Mouse (Mus musculus): ENCODE results near the gene Nanos1. TPM values are rescaled to one million over a fixed set of nuclear protein-coding genes. Genes with fewer than 3 reads are reported as not detected.

Gene Nanos1
- total and polyA plus RNA-seq, 3 experiments, result 1.2 to 3.2 (median 1.3) TPM

GRCm38 (mm10) chr19:60747801-60748200, 8.0 kb upstream of the Nanos1 start:
- H3K9me3 ChIP-seq (replicated peaks; ENCODE audit: low read length), result no peaks in the 10 kb centered on the region
- TF ChIP-seq UBTF (IDR thresholded peaks at IDR 0.05; ENCODE audit: low read depth, low read length) (no peak), CTCF (conservative IDR thresholded peaks at IDR 0.05 in 1 of 2, IDR thresholded peaks at IDR 0.05 in 1 of 2; ENCODE audit: low read depth in 2 of 2, low read length in 2 of 2) (no peak), ZC3H11A (IDR thresholded peaks at IDR 0.05; ENCODE audit: low read depth, low read length) (no peak), TBP (conservative IDR thresholded peaks at IDR 0.05; ENCODE audit: low read depth, low read length) (no peak), MYC (IDR thresholded peaks at IDR 0.05; ENCODE audit: low read depth, low read length) (no peak), MXI1 (IDR thresholded peaks at IDR 0.05; ENCODE audit: low read depth, low read length) (no peak), MAFK (IDR thresholded peaks at IDR 0.05; ENCODE audit: insufficient replicate concordance, low read length) (no peak)
- dilution Hi-C loops (cut with MboI; ENCODE audit: extremely low pct_ligation_motif_present, extremely low pct_unique_long_range_greater_than_20kb, low sequenced_read_pairs), result no loop called here
- in situ Hi-C loops (cut with MboI; ENCODE audit: low pct_ligation_motif_present, low pct_unique_long_range_greater_than_20kb, low sequenced_read_pairs), result no loop called here
- H3K4me3 ChIP-seq (replicated peaks in 1 of 3; ENCODE audit: low read depth in 2 of 3, low read length in 2 of 3, poor library complexity in 1 of 3), result no peak overlapping the region
- no peak overlapping the region for H3K27ac ChIP-seq (ENCODE audit: insufficient read depth, low read depth)
- H3K4me1 ChIP-seq (ENCODE audit: control insufficient read depth in 1 of 2, insufficient read depth in 2 of 2), result no peaks in the 10 kb centered on the region
- H3K9ac ChIP-seq (ENCODE audit: insufficient read depth, low read depth), result no peak overlapping the region
- H3K27me3 ChIP-seq (replicated peaks), result no peaks in the 10 kb centered on the region
- no peak overlapping the region for H3K4me2 ChIP-seq (ENCODE audit: insufficient read depth, low read depth, poor library complexity, severe bottlenecking)
- H3K36me3 ChIP-seq (replicated peaks in 1 of 2; ENCODE audit: control insufficient read depth in 1 of 2, insufficient read depth in 1 of 2, low read length in 1 of 2), result no peaks in the 10 kb centered on the region
- no peak for DNase-seq (ENCODE audit: extremely low read depth)
- H3K79me2 ChIP-seq (replicated peaks; ENCODE audit: control insufficient read depth, extremely low read depth, insufficient read depth, poor library complexity, severe bottlenecking), result no peaks in the 10 kb centered on the region

- Histone ChIP-seq H3K9ac (ENCODE audit: insufficient read depth, low read depth) (peak overlapping the region; percentile 14; the same call in 1 of the 2 replicates), H3K79me2 (replicated peaks; ENCODE audit: control insufficient read depth, extremely low read depth, insufficient read depth, poor library complexity, severe bottlenecking) (no peaks in the 10 kb centered on the region), H3K9me3 (replicated peaks; ENCODE audit: low read length) (no peaks in the 10 kb centered on the region), H3K27ac (ENCODE audit: insufficient read depth, low read depth) (no peak overlapping the region), H3K27me3 (replicated peaks) (peaks cover 6% of the 10 kb centered on the region), H3K4me1 (ENCODE audit: control insufficient read depth in 1 of 2, insufficient read depth in 2 of 2) (peaks cover 0 to 16% of the 10 kb centered on the region in 2 experiments; a peak in 2 of 4 replicates), H3K4me3 (replicated peaks in 1 of 3; ENCODE audit: low read depth in 2 of 3, low read length in 2 of 3, poor library complexity in 1 of 3) (peak overlapping the region; percentile 49 to 74 (median 62)), H3K4me2 (ENCODE audit: insufficient read depth, low read depth, poor library complexity, severe bottlenecking) (peak overlapping the region; percentile 75), H3K36me3 (replicated peaks in 1 of 2; ENCODE audit: control insufficient read depth in 1 of 2, insufficient read depth in 1 of 2, low read length in 1 of 2) (peaks cover 6 to 21% of the 10 kb centered on the region in 2 experiments)
- in situ Hi-C loops (cut with MboI; ENCODE audit: low pct_ligation_motif_present, low pct_unique_long_range_greater_than_20kb, low sequenced_read_pairs) (no loop called here), dilution Hi-C loops (cut with MboI; ENCODE audit: extremely low pct_ligation_motif_present, extremely low pct_unique_long_range_greater_than_20kb, low sequenced_read_pairs) (no loop called here)
- DNase-seq (ENCODE audit: extremely low read depth), result no peak
- no peak for TF ChIP-seq MYC (IDR thresholded peaks at IDR 0.05; ENCODE audit: low read depth, low read length)
- 0 out of 2 replicates have a peak, but pooled peaks have one; percentile 31 for TF ChIP-seq CHD2 (IDR thresholded peaks at IDR 0.05; ENCODE audit: low read length)
- TF ChIP-seq CHD1 (IDR thresholded peaks at IDR 0.05; ENCODE audit: low read depth, low read length), result no peak
- TF ChIP-seq TCF12 (IDR thresholded peaks at IDR 0.05; ENCODE audit: low read depth, low read length), result no peak
- TF ChIP-seq ZNF384 (IDR thresholded peaks at IDR 0.05; ENCODE audit: low read depth, low read length), result no peak
- 0 out of 2 replicates have a peak, but pooled peaks have one; percentile 26 for TF ChIP-seq ELF1 (IDR thresholded peaks at IDR 0.05; ENCODE audit: low read depth, low read length)
- TF ChIP-seq TBP (conservative IDR thresholded peaks at IDR 0.05; ENCODE audit: low read depth, low read length), result no peak
- peak in 1 of 2 experiments; percentile 16; a peak in 2 of 4 replicates for TF ChIP-seq CTCF (conservative IDR thresholded peaks at IDR 0.05 in 1 of 2, IDR thresholded peaks at IDR 0.05 in 1 of 2; ENCODE audit: low read depth in 2 of 2, low read length in 2 of 2)
- TF ChIP-seq USF2 (conservative IDR thresholded peaks at IDR 0.05; ENCODE audit: low read depth, low read length), result no peak
- TF ChIP-seq RAD21 (IDR thresholded peaks at IDR 0.05; ENCODE audit: low read depth, low read length), result no peak
- no peak for TF ChIP-seq NRF1 (IDR thresholded peaks at IDR 0.05; ENCODE audit: low read depth, low read length)
- TF ChIP-seq SIN3A (IDR thresholded peaks at IDR 0.05; ENCODE audit: low read length), result peak; percentile 55
- TF ChIP-seq GABPA (IDR thresholded peaks at IDR 0.05; ENCODE audit: insufficient replicate concordance, low read depth, low read length), result no peak
- peak; percentile 70; the same call in 1 of the 2 replicates for TF ChIP-seq MXI1 (IDR thresholded peaks at IDR 0.05; ENCODE audit: low read depth, low read length)
- TF ChIP-seq POLR2AphosphoS2 (IDR thresholded peaks at IDR 0.05; ENCODE audit: low read depth, low read length), result no peak
- no peak for TF ChIP-seq SMC3 (IDR thresholded peaks at IDR 0.05; ENCODE audit: low read depth, low read length)
- TF ChIP-seq HCFC1 (IDR thresholded peaks at IDR 0.05; ENCODE audit: low read depth, low read length), result no peak; the same call in 1 of the 2 replicates
- TF ChIP-seq EP300 (IDR thresholded peaks at IDR 0.05; ENCODE audit: low read length), result no peak
- no peak for TF ChIP-seq KAT2A (IDR thresholded peaks at IDR 0.05; ENCODE audit: insufficient replicate concordance, low read length)
- 0 out of 2 replicates have a peak, but pooled peaks have one; percentile 18 for TF ChIP-seq IRF4 (IDR thresholded peaks at IDR 0.05; ENCODE audit: low read depth, low read length)
- TF ChIP-seq PAX5 (IDR thresholded peaks at IDR 0.05; ENCODE audit: low read length), result no peak
- TF ChIP-seq MEF2A (IDR thresholded peaks at IDR 0.05; ENCODE audit: borderline replicate concordance, low read depth, low read length), result no peak
- TF ChIP-seq MAFK (IDR thresholded peaks at IDR 0.05; ENCODE audit: insufficient replicate concordance, low read length), result no peak
- TF ChIP-seq E2F4 (IDR thresholded peaks at IDR 0.05; ENCODE audit: insufficient replicate concordance, low read depth, low read length), result no peak
- TF ChIP-seq ZC3H11A (IDR thresholded peaks at IDR 0.05; ENCODE audit: low read depth, low read length), result no peak
- TF ChIP-seq UBTF (IDR thresholded peaks at IDR 0.05; ENCODE audit: low read depth, low read length), result peak; percentile 87; the same call in 1 of the 2 replicates
- TF ChIP-seq MAX (IDR thresholded peaks at IDR 0.05; ENCODE audit: low read length), result peak; percentile 58; the same call in 1 of the 2 replicates
- no peak for TF ChIP-seq MAZ (IDR thresholded peaks at IDR 0.05; ENCODE audit: low read depth, low read length)
- peak; percentile 25; the same call in 1 of the 2 replicates for TF ChIP-seq POLR2A (IDR thresholded peaks at IDR 0.05; ENCODE audit: low read depth, low read length)
Measured at GRCm38 (mm10) chr19:60756192-60757098, 658 bp downstream of the Nanos1 start.

Data from CH12.LX (cell line).